Mouse (Mus musculus): ENCODE results near the gene Gltpd2.

Gltpd2 gene

GRCm38 (mm10) chr11:70562995-70563469 is 44.0 kb downstream of the Gltpd2 start:
- DNase-seq (ENCODE audit: low spot score in 2 of 2): peak in 1 of 2 experiments; percentile 20

DNA sequence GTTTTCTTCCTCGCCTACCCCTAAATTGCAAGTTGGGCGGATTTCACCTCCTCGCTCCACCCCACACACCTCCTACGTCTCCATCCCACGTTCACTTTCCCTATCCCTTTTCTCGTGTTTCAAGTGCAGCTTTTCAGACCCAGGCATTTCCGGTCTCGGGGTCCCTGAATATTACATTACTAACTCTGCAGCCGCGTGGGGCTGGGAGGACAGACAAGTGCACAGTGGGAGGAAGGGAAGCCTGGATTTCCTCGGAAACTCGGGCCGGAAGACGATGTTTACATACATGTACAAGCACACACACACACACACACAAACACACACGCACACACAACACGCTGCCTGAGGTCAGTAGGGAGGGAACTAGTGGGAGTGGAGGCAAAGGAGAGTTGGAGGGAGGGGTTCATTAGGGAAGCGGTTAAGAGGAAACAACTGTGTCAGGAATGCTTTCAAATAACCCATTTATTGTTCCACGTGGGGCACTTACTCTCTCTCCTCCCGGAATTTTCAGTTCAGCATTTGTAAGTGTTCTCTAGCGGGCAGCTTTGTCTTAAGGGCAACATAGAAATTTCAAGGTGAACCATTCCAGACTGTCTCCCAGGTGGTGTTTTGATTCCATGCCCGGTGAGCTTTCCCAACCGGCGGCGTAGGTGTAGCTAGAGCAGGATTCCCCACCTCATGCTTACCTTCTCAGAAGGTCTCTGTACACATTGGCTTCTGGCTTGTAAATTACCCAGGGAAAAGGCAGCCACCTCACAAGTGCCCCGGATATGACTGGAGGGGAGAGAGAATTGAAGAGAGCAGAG is 44.7 kb downstream of the Gltpd2 start:
- no peak for DNase-seq (ENCODE audit: low spot score in 2 of 2)

GRCm38 (mm10) chr11:70564276-70564873 is 45.4 kb downstream of the Gltpd2 start:
- DNase-seq (ENCODE audit: low spot score in 2 of 2): no peak

DNA sequence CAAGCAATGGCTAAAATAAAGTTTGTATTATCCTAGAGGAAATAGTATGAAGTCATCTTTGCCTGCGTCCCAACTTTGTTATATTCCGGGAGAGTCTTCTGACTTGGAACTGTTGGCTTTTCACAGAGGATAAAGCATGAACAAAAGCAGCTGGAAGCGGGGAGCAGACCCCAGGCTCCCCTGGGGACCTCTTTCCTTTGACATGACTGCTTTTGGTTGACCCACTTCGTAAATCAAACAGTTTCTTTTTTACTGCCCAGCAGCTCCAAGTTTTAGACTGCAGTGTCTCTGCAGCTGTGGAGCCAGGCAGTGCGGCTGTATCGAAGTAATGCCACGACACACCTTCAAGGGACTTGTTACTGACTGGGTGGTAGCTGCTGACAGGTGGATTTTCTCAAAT is 47.6 kb downstream of the Gltpd2 start:
- DNase-seq (ENCODE audit: low spot score in 2 of 2): no peak

Data from urinary bladder, adult 18-20 months (tissue).